Comparison of ENCODE assay signal across 10 mouse cellular contexts in genomic region chr15:77364026-77364425, GRCm38 (mm10). TPM values are rescaled to one million over a fixed set of nuclear protein-coding genes. Genes with fewer than 3 reads are reported as not detected.
DNase-seq lines count a peak whose midpoint lies in the region; ATAC-seq and TF ChIP-seq lines count a peak whose summit lies in the region.
"Had no signal": no experiment of that assay in that cellular context is flagged by ENCODE, and none has a peak within 500 bp of the region (broad histone marks: within the 10 kb centered on the region; RNA-seq: fewer than 3 reads in every experiment).

No protein-coding gene starts in this region.

- 71% methylated on average over 3 of the region's 3 CpGs for WGBS in embryonic facial prominence, embryonic 12.5 days
- WGBS in stomach, postnatal 0 days: 54% methylated on average over 3 of the region's 3 CpGs

- no peak overlapping the region for H3K4me2 ChIP-seq in embryonic facial prominence, embryonic 12.5 days (replicated peaks)
- H3K4me2 ChIP-seq in stomach, postnatal 0 days (replicated peaks; ENCODE audit: low read depth): no peak overlapping the region
- H3K4me2 ChIP-seq: neural tube, embryonic 12.5 days had no signal

- intact Hi-C loops in gastrocnemius, postnatal 14 days (cut with DNase I; ENCODE audit: low total_unique reads): no loop called here

- DNase-seq in gastrocnemius, postnatal 25 days: peak; percentile 41
- DNase-seq in gastrocnemius, postnatal 14 days: no peak
- DNase-seq in 3134 (ENCODE audit: extremely low read depth, insufficient read length, low spot score): peak; percentile 52
- DNase-seq in left cerebral cortex, adult 9 months (ENCODE audit: low spot score in 2 of 2): peak; percentile 76 to 83
- DNase-seq in stomach, postnatal 0 days (ENCODE audit: low spot score): peak; percentile 34
- DNase-seq in spleen, postnatal 4 days (ENCODE audit: low spot score in 2 of 2): no peak

- ATAC-seq in embryonic facial prominence, embryonic 12.5 days (ENCODE audit: insufficient number of reproducible peaks, insufficient read depth, low FRiP score, low TSS enrichment): no peak
- no peak for ATAC-seq in stomach, postnatal 0 days (ENCODE audit: low FRiP score, low TSS enrichment)
- ATAC-seq in erythroblast, adult 5-6 weeks (replicated peaks; ENCODE audit: low FRiP score, poor library complexity, severe bottlenecking): no peak
- ATAC-seq: Patski had no signal

- TF ChIP-seq CTCF in stomach, postnatal 0 days (IDR thresholded peaks at IDR 0.05; ENCODE audit: low read depth): no peak

- peaks cover 69% of the 10 kb centered on the region for H3K4me1 ChIP-seq in embryonic facial prominence, embryonic 12.5 days
- H3K4me1 ChIP-seq in stomach, postnatal 0 days (replicated peaks; ENCODE audit: control insufficient read depth, insufficient read depth): no peaks in the 10 kb centered on the region; the same call in 1 of the 2 replicates

- H3K9me3 ChIP-seq in embryonic facial prominence, embryonic 12.5 days: no peaks in the 10 kb centered on the region
- no peaks in the 10 kb centered on the region for H3K9me3 ChIP-seq in stomach, postnatal 0 days (ENCODE audit: control insufficient read depth, low read length)
- H3K9me3 ChIP-seq: neural tube, embryonic 12.5 days had no signal

- H3K27me3 ChIP-seq in embryonic facial prominence, embryonic 12.5 days: no peaks in the 10 kb centered on the region
- H3K27me3 ChIP-seq in stomach, postnatal 0 days (ENCODE audit: control insufficient read depth, insufficient read depth, low read length): no peaks in the 10 kb centered on the region
- H3K27me3 ChIP-seq: neural tube, embryonic 12.5 days; Patski had no signal

- H3K9ac ChIP-seq in embryonic facial prominence, embryonic 12.5 days: no peak overlapping the region
- no peak overlapping the region for H3K9ac ChIP-seq in stomach, postnatal 0 days (ENCODE audit: low read length)
- H3K9ac ChIP-seq: neural tube, embryonic 12.5 days had no signal

- no peak overlapping the region for H3K4me3 ChIP-seq in embryonic facial prominence, embryonic 12.5 days
- no peak overlapping the region for H3K4me3 ChIP-seq in stomach, postnatal 0 days (ENCODE audit: low read depth, low read length)
- H3K4me3 ChIP-seq: neural tube, embryonic 12.5 days had no signal

- TF ChIP-seq EP300 in stomach, postnatal 0 days (optimal IDR thresholded peaks at IDR 0.05): no peak

- peak overlapping the region; percentile 81 for H3K27ac ChIP-seq in embryonic facial prominence, embryonic 12.5 days
- H3K27ac ChIP-seq in stomach, postnatal 0 days (replicated peaks): peak overlapping the region; percentile 26; the same call in 1 of the 2 replicates
- H3K27ac ChIP-seq: neural tube, embryonic 12.5 days had no signal

- no peaks in the 10 kb centered on the region for H3K36me3 ChIP-seq in embryonic facial prominence, embryonic 12.5 days
- no peaks in the 10 kb centered on the region for H3K36me3 ChIP-seq in stomach, postnatal 0 days (ENCODE audit: control insufficient read depth, insufficient read depth, low read length)
- H3K36me3 ChIP-seq: neural tube, embryonic 12.5 days had no signal

RNA-seq across cellular contexts. Expression of gene Apol7a, which starts 34.9 kb away (rescaled TPM):
- total RNA-seq in gastrocnemius, postnatal 25 days (2021): under 1 TPM; 0.31 to 0.46 TPM
- total RNA-seq in gastrocnemius, postnatal 14 days (2021): under 1 TPM; 0.29 to 0.51 TPM
- not detected in 2 replicates for polyA plus RNA-seq in embryonic facial prominence, embryonic 12.5 days (2016; fragmentation: Nextera tagmentation; extraction: Ambion mirVana)
- 12.7 and 14.5 TPM in 2 replicates for polyA plus RNA-seq in stomach, postnatal 0 days (2015; fragmentation: Nextera tagmentation; extraction: Ambion mirVana)
- total RNA-seq in erythroblast, adult 5-6 weeks (2015; ENCODE audit: low replicate concordance): not detected in 2 replicates
- total RNA-seq in erythroblast, adult 5-6 weeks (2017; ENCODE audit: low replicate concordance): not detected in 2 replicates
- polyA plus RNA-seq: neural tube, embryonic 12.5 days; Patski had no signal

RNA-seq across cellular contexts. Expression of gene Apol9a, which starts 46.9 kb away (rescaled TPM):
- total RNA-seq in gastrocnemius, postnatal 25 days (2021): not detected
- total RNA-seq in gastrocnemius, postnatal 14 days (2021): not detected
- not detected in 2 replicates for polyA plus RNA-seq in embryonic facial prominence, embryonic 12.5 days (2016; fragmentation: Nextera tagmentation; extraction: Ambion mirVana)
- polyA plus RNA-seq in stomach, postnatal 0 days (2015; fragmentation: Nextera tagmentation; extraction: Ambion mirVana): 2.3 and 3.1 TPM in 2 replicates
- not detected in 2 replicates for total RNA-seq in erythroblast, adult 5-6 weeks (2015; ENCODE audit: low replicate concordance)
- total RNA-seq in erythroblast, adult 5-6 weeks (2017; ENCODE audit: low replicate concordance): 0.34 TPM in 1 of 2 replicates, not detected in the other

RNA-seq across cellular contexts. Expression of gene Rbfox2, which starts 57.2 kb away (rescaled TPM):
- 10 to 100 TPM; 63.8 to 81.0 TPM for total RNA-seq in gastrocnemius, postnatal 25 days (2021)
- total RNA-seq in gastrocnemius, postnatal 14 days (2021): 100 to 1,000 TPM; 104 to 121 TPM
- 96.4 and 96.9 TPM in 2 replicates for polyA plus RNA-seq in embryonic facial prominence, embryonic 12.5 days (2016; fragmentation: Nextera tagmentation; extraction: Ambion mirVana)
- polyA plus RNA-seq in stomach, postnatal 0 days (2015; fragmentation: Nextera tagmentation; extraction: Ambion mirVana): 23.2 and 24.4 TPM in 2 replicates
- total RNA-seq in erythroblast, adult 5-6 weeks (2015; ENCODE audit: low replicate concordance): not detected in 2 replicates
- not detected in 2 replicates for total RNA-seq in erythroblast, adult 5-6 weeks (2017; ENCODE audit: low replicate concordance)

Comparison
In these comparisons a context has a peak if more than half of its experiments do, and no peak if none do; other contexts are left out.
1. DNase-seq: peak in gastrocnemius, postnatal 25 days (single experiment), 3134 (single experiment), left cerebral cortex, adult 9 months (2 of 2) and stomach, postnatal 0 days (single experiment); none in gastrocnemius, postnatal 14 days (single experiment) and spleen, postnatal 4 days (0 of 2).
2. RNA of gene Rbfox2, which starts 57.2 kb away (total RNA-seq): 104 to 121 TPM in gastrocnemius, postnatal 14 days and 63.8 to 81.0 TPM in gastrocnemius, postnatal 25 days; not detected in erythroblast, adult 5-6 weeks; every median in the first group is over 10 times any median in the second.